1 mouse cellular context compared by ENCODE assay signal in genomic region chr2:73834406-73835015, GRCm38 (mm10).
TF ChIP-seq lines count a peak whose summit lies in the region.

No protein-coding gene starts in this region.

TF ChIP-seq in MEL, 35 proteins besides CTCF, POLR2A, EP300 and RAD21:
- TF ChIP-seq ZC3H11A (IDR thresholded peaks at IDR 0.05; ENCODE audit: low read depth, low read length) (no peak), GATA1 (IDR thresholded peaks at IDR 0.05; ENCODE audit: low read depth, low read length) (peak; percentile 29; the same call in 1 of the 2 replicates)
TF ChIP-seq in MEL: peak in this region for 1.
